Mouse (Mus musculus) thymus, postnatal 4 days (tissue): Measurements from ENCODE around the gene Tnfrsf25.

ENCODE experiments used
- DNase-seq: peaks from one replicate; pipeline ENCODE4 v3.0.0; 2021

The Tnfrsf25 gene

GRCm38 (mm10) chr4:152115921-152116612 lies at the start of gene Tnfrsf25:
Gene Tnfrsf25 (plus strand): TSS chr4:152115934.
- peak; percentile 88 for DNase-seq

DNA sequence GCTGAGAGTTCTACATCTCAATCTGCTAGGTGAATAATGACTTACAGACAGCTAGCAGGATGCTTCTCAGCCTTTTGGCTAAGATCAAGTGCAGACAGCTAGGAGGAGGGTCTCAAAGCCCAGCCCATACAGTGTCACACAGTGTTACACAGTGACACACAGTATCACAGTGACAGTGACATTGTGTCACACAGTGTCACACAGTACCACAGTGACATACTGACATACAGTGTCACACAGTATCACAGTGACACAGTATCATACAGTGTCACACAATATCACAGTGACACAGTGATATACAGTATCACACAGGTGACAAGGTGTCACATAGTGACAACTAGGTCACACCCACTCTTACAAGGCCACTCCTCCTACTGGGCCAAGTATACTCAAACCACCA lies 48.5 kb upstream of the Tnfrsf25 start:
- no peak for DNase-seq

GRCm38 (mm10) chr4:152068166-152068724 lies 47.5 kb upstream of the Tnfrsf25 start:
- DNase-seq, result no peak

DNA sequence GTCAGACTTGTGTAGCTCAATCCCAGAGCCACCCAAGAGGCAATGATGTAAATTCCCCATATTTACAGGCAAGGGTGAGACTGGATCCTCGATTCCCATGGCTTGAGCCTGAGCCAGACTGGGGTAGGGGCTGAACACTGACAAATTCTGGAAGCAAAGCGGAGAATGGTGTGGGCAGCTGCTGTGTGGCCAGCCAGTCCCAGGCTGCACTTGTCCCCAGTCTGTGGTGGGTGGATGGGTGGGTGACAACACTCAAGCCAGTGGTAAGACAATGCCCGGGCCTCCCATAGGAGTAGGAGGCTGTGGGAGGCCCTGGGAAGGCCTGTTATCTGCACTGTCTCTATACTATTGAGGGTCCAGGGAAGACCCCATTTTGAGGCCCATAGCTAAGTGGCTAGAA lies 46.5 kb upstream of the Tnfrsf25 start:
- no peak for DNase-seq

DNA sequence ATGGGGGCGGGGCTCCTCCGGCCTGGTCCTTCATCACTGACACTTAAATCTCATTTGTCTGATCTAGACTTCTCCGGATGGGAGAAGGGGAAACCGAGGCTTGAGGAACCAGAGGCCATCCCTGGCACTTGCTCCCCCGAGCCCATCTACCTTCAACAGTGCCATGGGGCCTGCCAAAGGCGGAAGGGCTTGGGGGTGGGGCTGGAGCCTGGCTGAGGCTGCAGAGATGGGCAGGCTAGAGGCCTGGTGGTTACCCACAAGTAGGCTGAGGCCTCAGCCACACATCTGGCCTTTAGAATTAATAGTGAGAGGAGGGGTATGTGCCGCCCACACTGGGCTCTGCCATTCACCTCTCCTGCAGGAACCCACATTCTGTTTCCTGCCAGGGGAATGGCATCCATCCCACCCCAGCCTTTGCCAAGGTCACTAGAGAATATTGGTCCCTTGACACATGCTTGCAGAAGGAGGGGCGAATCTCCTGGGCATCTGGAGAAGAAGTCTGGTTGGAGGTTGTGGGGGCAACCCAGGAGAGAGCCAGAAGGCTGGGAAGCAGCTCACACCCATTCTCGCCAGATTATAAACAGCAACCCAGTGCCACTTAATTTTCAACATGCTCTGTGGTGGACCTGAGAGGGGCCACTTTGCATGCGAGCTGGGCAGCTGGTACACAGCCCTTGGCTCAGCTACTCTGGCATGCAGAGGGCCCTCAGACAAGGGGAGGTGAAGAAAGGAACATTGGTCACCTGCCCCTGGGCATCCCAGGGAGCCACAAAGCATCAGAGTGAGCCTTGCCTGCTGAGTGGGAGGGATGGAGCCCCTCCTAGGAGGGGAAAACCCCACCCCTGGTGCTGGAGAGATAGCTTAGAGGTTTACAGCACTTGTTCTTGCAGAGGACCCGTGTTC lies 45.0 kb upstream of the Tnfrsf25 start:
- DNase-seq, result no peak

GRCm38 (mm10) chr4:152072121-152072601 lies 43.6 kb upstream of the Tnfrsf25 start, which contains the start of gene Plekhg5:
Gene Plekhg5 (plus strand): TSS chr4:152072498.
- no peak for DNase-seq

GRCm38 (mm10) chr4:152072655-152073054 lies 43.1 kb upstream of the Tnfrsf25 start:
- no peak for DNase-seq

DNA sequence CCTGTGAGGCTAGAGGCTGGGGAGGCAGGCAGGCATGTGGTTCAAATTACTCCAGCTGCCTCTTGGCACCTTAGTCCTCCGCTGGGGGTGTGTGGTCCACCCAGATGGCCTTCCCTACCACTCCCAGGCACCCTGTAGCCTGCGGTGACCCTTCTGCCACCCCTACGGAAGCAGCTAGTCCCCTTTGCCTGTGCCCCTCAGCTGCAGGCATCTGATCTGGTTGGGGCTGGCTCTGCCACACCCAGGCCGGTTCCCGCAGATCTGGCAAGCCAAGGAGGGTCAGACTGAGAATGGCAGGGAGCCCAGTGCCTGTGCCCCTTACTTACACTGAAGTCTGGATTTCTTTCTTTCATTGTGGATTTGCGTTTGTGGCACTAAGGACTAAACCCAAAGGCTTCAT lies 42.0 kb upstream of the Tnfrsf25 start:
- DNase-seq, result no peak

GRCm38 (mm10) chr4:152074548-152074947 lies 41.2 kb upstream of the Tnfrsf25 start:
- DNase-seq, result no peak

- no peak for DNase-seq
These were observed 38.5 kb upstream of the Tnfrsf25 start for GRCm38 (mm10) chr4:152077191-152077590.

- DNase-seq, result no peak
These were observed 37.6 kb upstream of the Tnfrsf25 start for GRCm38 (mm10) chr4:152078105-152078530.

GRCm38 (mm10) chr4:152079261-152079660 lies 36.5 kb upstream of the Tnfrsf25 start:
- DNase-seq, result no peak

GRCm38 (mm10) chr4:152079931-152080330 lies 35.8 kb upstream of the Tnfrsf25 start:
- no peak for DNase-seq

- DNase-seq, result no peak
These were observed 32.0 kb upstream of the Tnfrsf25 start for GRCm38 (mm10) chr4:152083611-152084220.

DNA sequence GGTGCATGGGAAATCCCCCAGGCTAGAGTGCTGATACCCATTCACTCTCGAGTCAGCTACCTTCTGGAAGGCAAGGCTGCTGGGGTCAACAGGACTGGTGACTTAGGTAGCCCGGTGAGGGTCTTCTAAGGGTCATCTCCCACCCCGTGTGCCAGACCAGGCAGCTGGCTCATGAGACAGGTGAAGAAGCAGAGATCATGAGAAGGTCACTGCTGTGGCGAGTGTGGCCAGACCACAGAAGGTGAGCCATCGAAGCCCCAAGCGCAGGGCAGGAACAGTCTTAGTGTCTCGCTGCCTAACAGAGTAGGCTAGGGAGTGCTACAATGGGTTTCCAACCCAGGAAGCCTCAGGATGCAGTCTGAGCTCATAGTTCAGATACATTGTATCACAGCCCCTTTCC lies 31.1 kb upstream of the Tnfrsf25 start:
- no peak for DNase-seq

- peak; percentile 81 for DNase-seq
These were observed 29.1 kb upstream of the Tnfrsf25 start for GRCm38 (mm10) chr4:152086505-152087210.

- no peak for DNase-seq
These were observed 28.3 kb upstream of the Tnfrsf25 start for GRCm38 (mm10) chr4:152087211-152088081.

- DNase-seq, result no peak
These were observed 27.6 kb upstream of the Tnfrsf25 start for GRCm38 (mm10) chr4:152088133-152088532.

- DNase-seq, result no peak
These were observed 27.1 kb upstream of the Tnfrsf25 start for GRCm38 (mm10) chr4:152088556-152089120.

DNA sequence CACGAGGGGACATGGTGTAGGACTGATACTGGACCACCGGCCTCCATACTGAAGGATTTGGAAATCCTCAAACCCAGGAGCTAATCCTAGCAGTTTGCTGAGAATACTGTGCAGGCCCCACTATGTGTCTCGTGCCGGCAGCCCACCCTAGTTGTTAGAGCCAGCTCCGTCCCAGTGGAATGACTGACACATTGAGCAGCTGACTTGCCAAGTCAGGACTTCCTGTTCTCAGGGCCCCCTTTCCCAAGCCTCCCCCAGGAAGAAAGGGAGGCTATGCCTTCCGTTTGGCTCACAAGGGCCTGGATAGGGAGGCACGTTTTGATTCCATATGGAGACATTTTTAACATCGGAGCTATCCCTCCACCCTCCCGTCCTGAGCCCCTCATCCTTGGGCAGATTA lies 25.5 kb upstream of the Tnfrsf25 start:
- no peak for DNase-seq

- DNase-seq, result no peak
These were observed 22.9 kb upstream of the Tnfrsf25 start for GRCm38 (mm10) chr4:152092751-152093293.
